Mouse (Mus musculus): Measurements from ENCODE around the gene Eno3. TPM values are rescaled to one million over a fixed set of nuclear protein-coding genes. Genes with fewer than 3 reads are reported as not detected.

Eno3 gene
- polyA plus RNA-seq, 1 experiment from 2014 or later, result 8.7 TPM

DNA sequence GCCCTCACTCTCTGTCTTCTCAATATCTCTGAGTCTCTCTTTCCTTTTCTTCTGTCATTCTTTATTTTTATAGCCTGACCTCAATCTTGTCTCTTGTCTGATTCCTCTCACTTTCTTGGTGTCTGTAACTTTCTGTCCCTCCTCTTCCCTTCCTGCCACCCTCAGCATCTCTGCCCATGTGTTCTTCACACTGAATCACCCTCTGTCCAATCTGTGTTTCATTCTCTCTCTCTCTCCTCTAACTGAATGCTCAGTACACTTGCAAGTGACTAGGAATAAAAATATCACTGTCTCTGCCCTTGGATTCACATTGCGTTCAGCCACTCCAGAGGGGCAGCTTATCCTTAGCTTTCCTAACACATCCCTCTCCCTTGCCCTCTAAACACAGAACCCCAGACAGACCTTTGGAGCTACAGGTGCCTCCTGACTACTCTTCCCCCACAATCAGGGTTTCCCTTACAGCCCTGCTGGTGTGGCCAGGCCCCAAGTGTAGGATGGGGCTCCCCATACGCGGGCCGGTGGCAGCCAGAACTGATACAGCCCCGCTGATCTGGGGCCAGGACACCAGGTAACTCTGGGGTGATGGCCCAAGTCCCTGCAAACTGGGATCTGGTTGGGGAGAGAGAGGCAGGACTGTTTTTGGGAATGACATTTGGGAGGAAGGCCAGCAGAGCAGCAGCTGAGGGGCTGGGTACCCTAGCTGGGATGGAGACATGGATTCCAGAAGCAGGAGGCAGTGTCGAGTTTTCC lies 45.2 kb downstream of the Eno3 start:
- Histone ChIP-seq H3K9ac (replicated peaks; ENCODE audit: low read length) (peak overlapping the region; percentile 36; the same call in 1 of the 2 replicates), H3K27ac (replicated peaks; ENCODE audit: low read depth, low read length) (no peak overlapping the region), H3K36me3 (ENCODE audit: control insufficient read depth, insufficient read depth, low read length) (peaks cover 35% of the 10 kb centered on the region), H3K9me3 (ENCODE audit: control insufficient read depth, low read length) (no peaks in the 10 kb centered on the region), H3K4me2 (ENCODE audit: low read length) (peak overlapping the region; percentile 81), H3K4me1 (ENCODE audit: control insufficient read depth, insufficient read depth, low read length) (peaks cover 18% of the 10 kb centered on the region), H3K27me3 (ENCODE audit: control insufficient read depth, insufficient read depth, low read length) (no peaks in the 10 kb centered on the region), H3K4me3 (replicated peaks; ENCODE audit: low read depth, low read length) (peak overlapping the region; percentile 87; the same call in 1 of the 2 replicates)
- DNase-seq (no peak), ATAC-seq (ENCODE audit: low FRiP score, low TSS enrichment) (no peak)
- 81% methylated on average over 6 of the region's 6 CpGs for WGBS

- no peak for ATAC-seq (ENCODE audit: low FRiP score, low TSS enrichment)
- 82% methylated on average over 6 of the region's 6 CpGs for WGBS
These were observed 45.8 kb downstream of the Eno3 start for GRCm38 (mm10) chr11:70702781-70703180.

GRCm38 (mm10) chr11:70706127-70706526 lies 49.1 kb downstream of the Eno3 start:
- H3K27me3 ChIP-seq (ENCODE audit: control insufficient read depth, insufficient read depth, low read length), result no peaks in the 10 kb centered on the region
- 98% methylated on average over 3 of the region's 3 CpGs for WGBS
- no peak overlapping the region for H3K9ac ChIP-seq (replicated peaks; ENCODE audit: low read length)
- peaks cover 73% of the 10 kb centered on the region for H3K36me3 ChIP-seq (ENCODE audit: control insufficient read depth, insufficient read depth, low read length)
- no peak overlapping the region for H3K4me3 ChIP-seq (replicated peaks; ENCODE audit: low read depth, low read length)
- H3K4me2 ChIP-seq (ENCODE audit: low read length), result no peak overlapping the region
- H3K9me3 ChIP-seq (ENCODE audit: control insufficient read depth, low read length), result no peaks in the 10 kb centered on the region
- ATAC-seq (ENCODE audit: low FRiP score, low TSS enrichment) (no peak), DNase-seq (no peak)
- no peak overlapping the region for H3K27ac ChIP-seq (replicated peaks; ENCODE audit: low read depth, low read length)
- H3K4me1 ChIP-seq (ENCODE audit: control insufficient read depth, insufficient read depth, low read length), result peaks cover 13% of the 10 kb centered on the region

More at GRCm38 (mm10) chr11:70702781-70703180, 45.8 kb downstream of the Eno3 start:
- DNase-seq, result no peak
- no peak overlapping the region for H3K27ac ChIP-seq (replicated peaks; ENCODE audit: low read depth, low read length)
- no peak overlapping the region for H3K4me3 ChIP-seq (replicated peaks; ENCODE audit: low read depth, low read length)
- H3K27me3 ChIP-seq (ENCODE audit: control insufficient read depth, insufficient read depth, low read length), result no peaks in the 10 kb centered on the region
- no peaks in the 10 kb centered on the region for H3K9me3 ChIP-seq (ENCODE audit: control insufficient read depth, low read length)
- H3K36me3 ChIP-seq (ENCODE audit: control insufficient read depth, insufficient read depth, low read length), result peaks cover 41% of the 10 kb centered on the region
- no peak overlapping the region for H3K4me2 ChIP-seq (ENCODE audit: low read length)
- peak overlapping the region; percentile 36; the same call in 1 of the 2 replicates for H3K9ac ChIP-seq (replicated peaks; ENCODE audit: low read length)
- H3K4me1 ChIP-seq (ENCODE audit: control insufficient read depth, insufficient read depth, low read length), result peaks cover 18% of the 10 kb centered on the region

DNA sequence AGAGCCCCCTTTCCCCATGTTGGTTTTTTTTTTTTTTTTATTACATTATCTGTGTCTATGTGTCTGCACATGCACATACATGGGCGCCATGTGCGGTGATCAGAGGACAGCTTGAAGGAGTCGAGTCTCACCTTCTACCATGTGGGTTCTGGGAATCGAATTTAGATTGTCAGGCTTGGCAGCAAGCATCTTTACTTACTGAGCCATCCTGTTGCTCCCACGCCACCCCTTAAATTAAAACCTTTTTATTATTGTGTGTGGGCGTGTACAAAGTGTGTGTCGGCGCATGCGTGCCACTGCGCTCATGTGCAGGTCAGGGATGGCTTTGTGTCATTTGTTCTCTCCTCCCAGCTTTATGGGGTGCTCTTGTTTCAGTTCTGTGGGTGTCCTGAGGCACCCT lies 54.0 kb downstream of the Eno3 start:
- Histone ChIP-seq H3K27ac (replicated peaks; ENCODE audit: low read depth, low read length) (no peak overlapping the region), H3K4me1 (ENCODE audit: control insufficient read depth, insufficient read depth, low read length) (no peaks in the 10 kb centered on the region), H3K4me2 (ENCODE audit: low read length) (no peak overlapping the region), H3K9ac (replicated peaks; ENCODE audit: low read length) (no peak overlapping the region), H3K27me3 (ENCODE audit: control insufficient read depth, insufficient read depth, low read length) (no peaks in the 10 kb centered on the region), H3K36me3 (ENCODE audit: control insufficient read depth, insufficient read depth, low read length) (peaks cover 69% of the 10 kb centered on the region), H3K9me3 (ENCODE audit: control insufficient read depth, low read length) (no peaks in the 10 kb centered on the region), H3K4me3 (replicated peaks; ENCODE audit: low read depth, low read length) (no peak overlapping the region)
- ATAC-seq (ENCODE audit: low FRiP score, low TSS enrichment), result no peak
- WGBS, result 96% methylated on average over 10 of the region's 10 CpGs
- DNase-seq, result no peak

Small RNA genes lying within 50 kb of the gene (microRNA-seq; reads per million reads assigned to microRNA genes)
- 0.44 reads per million for gene Mir6925

Other genes starting within 250 kb of the Eno3 start
- gene Pelp1, start 247.2 kb upstream of the Eno3 start, polyA plus RNA-seq (2014; fragmentation: Nextera tagmentation; extraction: Ambion mirVana), result 28.2 and 34.0 TPM in 2 replicates
- gene Arrb2, start 224.6 kb upstream of the Eno3 start, polyA plus RNA-seq (2014; fragmentation: Nextera tagmentation; extraction: Ambion mirVana), result 56.5 and 93.0 TPM in 2 replicates
- 42.9 and 51.5 TPM in 2 replicates for gene Med11, start 205.3 kb upstream of the Eno3 start, polyA plus RNA-seq (2014; fragmentation: Nextera tagmentation; extraction: Ambion mirVana)
- gene Zmynd15, start 197.8 kb upstream of the Eno3 start, polyA plus RNA-seq (2014; fragmentation: Nextera tagmentation; extraction: Ambion mirVana), result 0.24 and 0.61 TPM in 2 replicates
- gene Cxcl16, start 197.2 kb upstream of the Eno3 start, polyA plus RNA-seq (2014; fragmentation: Nextera tagmentation; extraction: Ambion mirVana), result 0.50 and 2.1 TPM in 2 replicates
- 4.7 and 5.3 TPM in 2 replicates for gene Tm4sf5, start 152.0 kb upstream of the Eno3 start, polyA plus RNA-seq (2014; fragmentation: Nextera tagmentation; extraction: Ambion mirVana)
- not detected in 2 replicates for gene Vmo1, start 142.6 kb upstream of the Eno3 start, polyA plus RNA-seq (2014; fragmentation: Nextera tagmentation; extraction: Ambion mirVana)
- gene Gltpd2, start 138.0 kb upstream of the Eno3 start, polyA plus RNA-seq (2014; fragmentation: Nextera tagmentation; extraction: Ambion mirVana), result 0.42 and 0.64 TPM in 2 replicates
- 744 and 849 TPM in 2 replicates for gene Psmb6, start 131.8 kb upstream of the Eno3 start, polyA plus RNA-seq (2014; fragmentation: Nextera tagmentation; extraction: Ambion mirVana)
- gene Gm40193, start 124.3 kb upstream of the Eno3 start, polyA plus RNA-seq (2014; fragmentation: Nextera tagmentation; extraction: Ambion mirVana), result not detected in 2 replicates
- 8.5 and 9.2 TPM in 2 replicates for gene Pld2, start 117.1 kb upstream of the Eno3 start, polyA plus RNA-seq (2014; fragmentation: Nextera tagmentation; extraction: Ambion mirVana)
- 18.5 and 20.4 TPM in 2 replicates for gene Mink1, start 94.3 kb upstream of the Eno3 start, polyA plus RNA-seq (2014; fragmentation: Nextera tagmentation; extraction: Ambion mirVana)
- not detected in 2 replicates for gene 4930544D05Rik, start 41.4 kb upstream of the Eno3 start, polyA plus RNA-seq (2014; fragmentation: Nextera tagmentation; extraction: Ambion mirVana)
- not detected in 2 replicates for gene Chrne, start 38.0 kb upstream of the Eno3 start, polyA plus RNA-seq (2014; fragmentation: Nextera tagmentation; extraction: Ambion mirVana)
- 0.37 and 0.38 TPM in 2 replicates for gene Gp1ba, start 18.1 kb upstream of the Eno3 start, polyA plus RNA-seq (2014; fragmentation: Nextera tagmentation; extraction: Ambion mirVana)
- 95.9 and 104 TPM in 2 replicates for gene Rnf167, start 10.0 kb upstream of the Eno3 start, polyA plus RNA-seq (2014; fragmentation: Nextera tagmentation; extraction: Ambion mirVana)
- 158 and 171 TPM in 2 replicates for gene Slc25a11, start 9.7 kb upstream of the Eno3 start, polyA plus RNA-seq (2014; fragmentation: Nextera tagmentation; extraction: Ambion mirVana)
- 661 and 672 TPM in 2 replicates for gene Pfn1, start 2.6 kb upstream of the Eno3 start, polyA plus RNA-seq (2014; fragmentation: Nextera tagmentation; extraction: Ambion mirVana)
- gene Spag7, start 12.2 kb downstream of the Eno3 start, polyA plus RNA-seq (2014; fragmentation: Nextera tagmentation; extraction: Ambion mirVana), result 101 and 132 TPM in 2 replicates
- 19.4 and 21.0 TPM in 2 replicates for gene Camta2, start 30.9 kb downstream of the Eno3 start, polyA plus RNA-seq (2014; fragmentation: Nextera tagmentation; extraction: Ambion mirVana)
- 0.95 and 1.6 TPM in 2 replicates for gene Inca1, start 43.0 kb downstream of the Eno3 start, polyA plus RNA-seq (2014; fragmentation: Nextera tagmentation; extraction: Ambion mirVana)
- 4.0 and 6.6 TPM in 2 replicates for gene Kif1c, start 43.3 kb downstream of the Eno3 start, polyA plus RNA-seq (2014; fragmentation: Nextera tagmentation; extraction: Ambion mirVana)
- 14.8 and 16.8 TPM in 2 replicates for gene Zfp3, start 107.0 kb downstream of the Eno3 start, polyA plus RNA-seq (2014; fragmentation: Nextera tagmentation; extraction: Ambion mirVana)
- 0.39 TPM in 1 of 2 replicates, not detected in the other for gene Scimp, start 155.4 kb downstream of the Eno3 start, polyA plus RNA-seq (2014; fragmentation: Nextera tagmentation; extraction: Ambion mirVana)
- 69.9 and 77.0 TPM in 2 replicates for gene Rabep1, start 187.6 kb downstream of the Eno3 start, polyA plus RNA-seq (2014; fragmentation: Nextera tagmentation; extraction: Ambion mirVana)